Mouse (Mus musculus) monocyte, adult 2 months (primary cell): Measurements from ENCODE around the gene Tlr9.

Source experiments
- DNase-seq, 2 experiments: peaks; one replicate each; pipeline ENCODE4 v3.0.0; 2022; ENCODE audit warnings: low spot score in 2 of 2, low read depth in 1 of 2

Tlr9 gene

DNA sequence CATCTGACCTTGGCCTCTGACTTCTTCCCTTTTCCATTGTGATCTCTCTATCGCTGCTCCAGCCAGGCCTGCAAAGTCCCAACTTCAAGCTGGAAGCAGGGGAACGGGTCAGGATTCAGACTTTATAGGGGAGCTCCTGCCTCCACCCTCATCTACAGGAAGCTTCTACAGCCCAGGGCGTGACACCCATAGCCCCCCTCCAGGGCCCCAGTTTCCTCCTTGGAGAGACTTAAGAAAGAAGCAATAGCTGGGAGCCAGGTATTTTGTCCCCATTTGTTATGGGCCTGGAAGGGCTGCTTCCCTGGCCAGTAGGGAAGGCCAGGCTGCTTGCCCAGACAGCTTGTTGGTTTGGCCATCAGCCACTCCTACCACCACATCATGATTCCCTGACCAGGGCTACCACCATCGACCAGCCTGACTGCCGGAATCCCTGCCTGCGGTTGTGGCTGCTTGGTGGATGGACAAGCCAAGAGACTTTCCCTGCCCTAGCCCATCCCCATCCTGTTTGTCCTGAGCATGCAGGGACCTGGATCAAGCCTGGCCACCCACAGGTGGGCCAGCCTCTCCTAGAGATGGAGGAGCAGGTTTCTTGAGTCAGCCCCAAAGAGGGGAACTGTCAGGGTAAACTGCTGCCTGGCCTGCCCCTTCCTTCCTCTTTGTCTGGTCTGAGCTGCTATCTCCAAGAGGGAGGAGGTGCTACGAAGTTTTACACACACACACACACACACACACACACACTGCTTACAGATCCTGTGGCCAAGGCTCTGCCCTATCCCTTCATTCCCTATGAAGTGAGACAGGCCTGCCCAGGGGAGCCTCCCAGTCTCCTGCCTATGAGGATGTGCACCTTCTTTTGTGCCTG lies 18.2 kb upstream of the Tlr9 start:
- DNase-seq = no peak

DNA sequence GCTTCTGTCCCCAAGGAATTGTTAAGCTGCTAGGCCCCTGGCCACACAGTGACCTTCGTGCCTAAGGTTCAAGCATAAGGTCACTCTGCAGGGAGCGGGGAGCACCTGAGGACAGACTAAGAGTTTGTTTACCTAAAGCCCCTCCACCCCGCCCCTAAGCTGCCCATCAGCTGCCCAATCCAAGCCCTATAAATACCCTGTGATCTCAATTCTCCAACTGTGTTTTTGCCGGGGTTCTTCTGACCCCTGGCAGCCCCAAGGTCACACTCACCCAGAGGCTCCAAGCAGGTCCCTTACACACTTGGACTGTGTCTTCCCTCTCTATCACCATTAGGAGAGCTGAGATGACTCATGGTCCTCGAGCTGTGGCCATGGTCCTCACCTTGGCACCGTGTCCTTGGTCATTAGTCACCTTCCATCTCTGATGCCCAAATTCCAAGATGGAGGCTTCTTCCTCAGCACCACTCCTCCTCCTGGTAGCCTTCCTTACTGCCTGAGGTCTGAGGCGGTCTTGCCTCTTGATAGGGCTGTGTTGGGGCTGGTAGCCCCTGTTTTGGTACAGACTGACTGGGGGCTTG lies 16.6 kb upstream of the Tlr9 start:
- DNase-seq = no peak

DNA sequence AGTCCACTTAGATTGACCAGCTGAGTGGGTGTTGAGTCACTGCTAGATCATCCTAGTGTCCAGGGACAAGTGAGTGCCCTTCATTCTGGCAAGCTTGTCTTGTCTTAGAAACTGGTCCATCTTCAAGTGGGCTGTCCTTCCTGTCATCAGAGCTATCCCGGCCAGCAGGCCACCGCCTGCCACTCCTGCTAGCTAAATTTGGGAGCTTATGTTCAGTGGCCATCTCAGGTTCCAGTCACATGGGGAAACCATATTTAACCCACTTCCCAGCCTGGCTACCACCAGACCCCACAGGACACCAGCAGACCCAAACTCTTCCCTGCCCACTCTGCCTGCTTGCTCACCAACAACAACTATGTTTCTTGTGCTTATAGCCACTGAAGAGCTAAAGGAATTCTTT lies 15.9 kb upstream of the Tlr9 start:
- no peak for DNase-seq

DNA sequence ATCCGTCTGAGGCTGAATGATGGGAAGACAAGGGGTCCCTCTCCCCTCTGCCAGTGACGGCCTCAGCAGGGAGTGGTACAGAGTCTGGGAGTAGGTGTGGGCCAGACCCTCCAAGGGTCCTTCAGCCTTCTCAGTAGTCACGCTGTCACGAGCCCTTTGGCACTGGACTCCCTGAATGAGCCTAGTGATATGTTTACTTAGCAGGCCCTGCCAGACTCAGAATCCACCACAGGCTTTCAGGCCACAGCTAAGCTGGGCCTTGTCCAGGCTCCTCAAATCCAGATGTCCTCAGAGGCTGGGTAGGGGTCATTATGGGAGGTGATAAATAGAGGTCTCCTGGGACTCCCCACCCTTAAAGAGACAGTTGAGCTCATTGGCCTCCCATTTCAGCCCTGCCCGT lies 14.2 kb upstream of the Tlr9 start:
- no peak for DNase-seq

DNA sequence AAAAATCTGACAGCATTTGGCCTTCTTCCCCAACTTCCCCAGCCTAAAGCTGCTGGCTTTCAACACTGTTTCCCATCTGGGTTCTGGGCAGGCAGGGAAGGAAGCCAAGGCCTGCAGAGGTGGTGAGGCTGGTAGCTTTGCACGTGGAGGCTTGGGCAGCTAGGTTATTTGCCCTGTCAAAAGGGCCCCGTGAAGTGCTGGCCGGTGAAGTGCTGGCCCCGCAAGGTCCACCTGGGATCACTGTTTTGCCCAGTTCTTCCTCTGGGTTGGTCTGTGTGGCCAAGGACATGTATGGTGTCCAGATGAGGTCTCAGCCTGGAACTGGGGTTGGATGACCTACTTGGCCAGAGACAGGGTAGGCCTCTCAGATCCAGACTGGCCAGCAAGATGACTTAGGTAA lies 12.4 kb upstream of the Tlr9 start:
- DNase-seq = no peak

DNA sequence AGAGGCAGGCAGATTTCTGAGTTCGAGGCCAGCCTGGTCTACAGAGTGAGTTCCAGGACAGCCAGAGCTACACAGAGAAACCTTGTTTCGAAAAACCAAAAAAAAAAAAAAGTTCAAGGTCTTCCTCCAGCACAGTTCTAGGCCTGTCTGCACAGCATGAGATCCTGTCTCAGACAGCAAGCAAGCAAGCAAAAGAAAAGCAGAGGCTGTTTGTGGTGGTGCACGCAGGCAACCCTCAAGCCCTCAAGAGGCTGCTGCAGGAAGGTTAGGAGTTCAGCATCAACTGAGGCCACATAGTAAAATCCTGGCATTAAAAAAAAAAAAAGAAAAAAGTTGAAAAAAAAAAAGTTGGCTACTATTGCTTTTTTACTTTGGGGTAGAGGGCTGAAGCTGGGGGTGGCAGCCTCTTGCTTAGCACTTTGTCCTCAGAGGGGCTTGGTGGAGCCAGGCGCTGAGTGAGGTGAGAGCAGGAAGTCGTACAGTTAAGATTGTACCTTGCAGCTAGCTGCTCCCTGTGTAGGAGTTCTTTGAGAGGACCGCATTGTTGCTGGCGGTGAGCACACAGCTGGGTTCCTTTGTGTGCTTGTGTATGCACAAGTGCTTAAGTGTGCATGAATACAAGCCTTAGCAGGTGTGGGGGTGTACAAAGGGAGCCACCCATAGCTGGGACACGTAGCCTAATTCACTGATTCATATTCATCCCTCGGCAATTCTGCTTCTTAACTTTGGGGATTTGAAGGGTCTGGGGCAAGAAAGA lies 11.4 kb upstream of the Tlr9 start:
- DNase-seq = no peak

DNA sequence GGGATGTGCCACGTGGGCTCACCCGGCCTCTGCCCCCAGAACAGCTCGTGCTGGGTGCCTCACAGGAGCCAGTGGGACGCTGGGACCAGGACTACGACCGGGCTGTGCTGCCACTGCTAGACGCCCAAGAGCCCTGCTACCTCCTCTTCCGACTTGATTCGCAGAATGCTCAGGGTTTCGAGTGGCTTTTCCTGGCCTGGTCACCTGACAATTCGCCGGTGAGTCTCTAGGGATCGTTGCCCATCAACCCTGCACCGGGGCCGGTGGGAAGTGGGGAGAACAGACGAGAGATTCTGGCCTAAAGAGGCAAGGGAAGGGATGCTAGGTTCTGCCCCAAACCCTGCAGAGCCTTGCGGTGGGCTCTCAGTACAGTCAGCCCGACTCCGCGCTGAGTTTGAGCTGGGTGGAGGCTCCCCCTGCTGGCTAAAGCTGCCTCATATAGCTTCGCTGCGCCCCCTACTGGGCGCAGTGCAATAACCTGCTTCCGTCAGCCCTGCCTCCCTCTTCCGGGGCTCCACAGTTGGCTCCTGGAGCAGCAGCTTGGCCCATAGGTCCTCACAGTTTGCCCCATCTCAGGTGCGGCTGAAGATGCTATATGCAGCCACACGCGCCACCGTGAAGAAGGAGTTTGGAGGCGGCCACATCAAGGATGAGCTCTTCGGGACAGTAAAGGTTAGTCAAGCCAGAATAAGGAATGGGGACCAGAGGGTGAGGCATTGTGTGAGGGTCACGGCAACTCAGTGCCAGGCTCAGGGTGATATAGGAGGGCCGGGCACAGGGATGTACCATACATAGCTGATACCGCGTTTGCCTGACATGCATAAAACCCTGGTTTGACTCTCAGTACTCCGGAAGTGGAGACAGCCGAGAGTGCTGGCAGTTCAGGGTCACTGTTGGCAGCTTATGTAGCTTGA lies 10.5 kb upstream of the Tlr9 start:
- peak in 1 of 2 experiments; percentile 70 for DNase-seq

DNA sequence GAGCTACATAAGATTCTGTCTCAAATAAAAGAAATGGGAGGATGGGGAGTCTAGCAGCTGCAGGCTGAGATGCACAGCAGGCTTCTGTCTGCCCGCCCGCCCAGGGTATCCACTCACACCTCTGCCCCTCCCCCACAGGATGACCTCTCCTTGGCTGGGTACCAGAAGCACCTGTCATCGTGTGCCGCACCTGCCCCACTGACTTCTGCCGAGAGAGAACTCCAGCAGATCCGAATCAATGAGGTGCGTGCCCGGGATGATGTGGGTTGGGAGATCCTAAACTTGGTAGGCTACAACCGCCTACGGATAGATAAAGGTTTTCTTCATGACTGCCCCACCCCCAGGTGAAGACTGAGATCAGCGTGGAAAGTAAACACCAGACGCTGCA lies 9.8 kb upstream of the Tlr9 start:
- no peak for DNase-seq

DNA sequence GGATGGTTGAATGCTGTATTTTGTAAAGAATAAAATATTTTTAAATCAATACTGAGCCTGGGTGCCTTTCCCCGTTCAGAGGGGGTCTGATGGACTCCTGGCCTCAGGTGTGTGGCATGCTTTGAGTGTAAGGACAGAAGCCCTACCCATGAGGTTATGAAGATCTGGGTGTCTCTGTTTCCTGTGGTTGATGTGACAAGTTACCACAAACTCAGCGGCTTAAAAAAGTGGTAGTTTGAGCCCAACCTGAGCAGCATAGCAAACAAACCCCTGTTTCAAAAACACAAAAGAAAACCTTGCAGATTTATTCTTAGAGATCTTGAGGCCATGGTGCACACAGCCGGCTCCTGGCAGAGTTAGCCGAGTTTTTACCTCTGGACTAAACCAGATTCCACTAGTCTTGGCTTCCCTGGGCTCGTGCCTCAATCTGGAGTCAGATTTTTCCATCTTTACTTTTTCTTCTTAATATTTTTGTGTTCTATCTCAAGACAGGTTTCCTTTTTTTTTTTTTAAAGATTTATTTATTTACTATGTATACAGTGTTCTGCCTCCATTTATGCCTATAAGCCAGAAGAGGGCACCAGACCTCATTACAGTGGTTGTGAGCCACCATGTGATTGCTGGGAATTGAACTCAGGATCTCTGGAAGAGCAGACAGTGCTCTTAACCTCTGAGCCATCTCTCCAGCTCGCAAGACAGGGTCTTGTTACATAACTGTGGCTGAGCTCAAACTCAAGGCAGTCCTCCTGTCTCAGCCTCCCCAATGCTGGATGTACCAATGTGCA lies 6.9 kb upstream of the Tlr9 start:
- no peak for DNase-seq

DNA sequence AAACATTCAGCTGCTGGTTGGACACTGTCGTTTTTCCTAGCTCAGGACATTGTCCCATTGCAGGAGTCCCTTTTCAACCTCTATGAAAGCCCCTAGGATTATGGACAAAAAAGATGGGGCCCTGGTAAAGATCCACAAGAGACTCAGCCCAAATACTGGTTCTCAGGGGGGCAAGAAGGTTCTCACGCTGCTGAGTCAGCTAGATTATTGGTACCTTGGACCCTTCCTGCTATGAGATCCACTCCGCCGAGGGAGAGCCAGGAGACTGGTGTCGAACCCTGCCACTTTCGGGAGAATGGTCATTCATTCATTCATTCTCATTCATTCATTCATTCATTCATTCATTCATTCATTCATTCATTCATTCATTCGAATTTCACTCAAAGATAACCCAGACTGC lies 5.4 kb upstream of the Tlr9 start:
- no peak for DNase-seq

DNA sequence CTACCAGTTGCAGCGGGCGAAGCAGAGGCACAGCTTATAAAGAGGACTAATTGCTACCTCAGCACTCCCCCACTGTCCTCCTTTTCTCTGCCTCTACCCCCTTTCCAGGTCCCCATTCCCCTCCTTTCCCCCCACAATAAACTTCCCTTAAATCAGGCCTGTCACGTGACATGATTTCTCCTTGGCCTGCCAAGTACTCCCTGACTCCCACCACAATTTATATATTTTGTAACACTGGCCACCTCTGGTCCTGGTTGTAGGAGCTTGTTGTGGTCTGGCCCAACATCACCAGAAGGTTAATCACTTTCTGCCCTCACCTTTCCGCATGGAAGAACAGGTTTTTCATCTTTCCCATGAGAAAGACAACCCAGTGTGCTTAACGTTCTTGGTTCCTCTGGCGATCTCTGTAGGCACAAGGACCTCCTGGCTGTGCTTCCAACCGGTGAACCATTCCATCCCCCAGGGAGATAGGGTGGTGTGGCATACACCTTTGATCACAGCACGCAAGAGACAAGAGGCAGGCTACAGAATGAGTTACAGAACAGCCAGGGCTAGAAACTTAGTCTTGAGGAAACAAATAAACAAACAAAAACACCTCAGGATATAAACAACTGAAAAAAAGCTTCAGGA lies 1.4 kb upstream of the Tlr9 start:
- no peak for DNase-seq

DNA sequence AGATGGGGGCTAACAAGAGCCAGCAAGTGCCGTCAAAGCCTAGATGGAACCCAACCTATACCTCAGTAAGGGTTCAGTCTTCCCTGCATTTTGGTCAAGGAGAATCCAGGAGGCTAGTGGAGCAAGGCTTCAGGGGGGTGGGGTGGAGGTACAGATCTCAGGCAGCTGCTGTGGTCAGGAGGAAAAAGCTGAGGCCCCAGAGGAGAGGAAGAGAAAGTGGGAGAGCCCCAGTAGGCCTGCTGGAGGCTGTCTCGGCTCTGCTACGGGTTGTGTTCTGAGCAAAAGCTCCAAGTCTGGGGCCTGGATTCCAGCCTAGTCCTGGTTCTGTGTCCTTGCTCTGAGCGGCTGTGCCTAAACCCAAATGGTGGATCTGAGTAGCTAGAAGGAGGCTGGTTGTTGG lies 596 bp downstream of the Tlr9 start:
- peak in 1 of 2 experiments; percentile 40 for DNase-seq

DNA sequence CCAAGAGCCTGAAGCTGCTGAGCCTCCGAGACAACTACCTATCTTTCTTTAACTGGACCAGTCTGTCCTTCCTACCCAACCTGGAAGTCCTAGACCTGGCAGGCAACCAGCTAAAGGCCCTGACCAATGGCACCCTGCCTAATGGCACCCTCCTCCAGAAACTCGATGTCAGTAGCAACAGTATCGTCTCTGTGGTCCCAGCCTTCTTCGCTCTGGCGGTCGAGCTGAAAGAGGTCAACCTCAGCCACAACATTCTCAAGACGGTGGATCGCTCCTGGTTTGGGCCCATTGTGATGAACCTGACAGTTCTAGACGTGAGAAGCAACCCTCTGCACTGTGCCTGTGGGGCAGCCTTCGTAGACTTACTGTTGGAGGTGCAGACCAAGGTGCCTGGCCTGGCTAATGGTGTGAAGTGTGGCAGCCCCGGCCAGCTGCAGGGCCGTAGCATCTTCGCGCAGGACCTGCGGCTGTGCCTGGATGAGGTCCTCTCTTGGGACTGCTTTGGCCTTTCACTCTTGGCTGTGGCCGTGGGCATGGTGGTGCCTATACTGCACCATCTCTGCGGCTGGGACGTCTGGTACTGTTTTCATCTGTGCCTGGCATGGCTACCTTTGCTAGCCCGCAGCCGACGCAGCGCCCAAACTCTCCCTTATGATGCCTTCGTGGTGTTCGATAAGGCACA lies 3.2 kb downstream of the Tlr9 start:
- no peak for DNase-seq

DNA sequence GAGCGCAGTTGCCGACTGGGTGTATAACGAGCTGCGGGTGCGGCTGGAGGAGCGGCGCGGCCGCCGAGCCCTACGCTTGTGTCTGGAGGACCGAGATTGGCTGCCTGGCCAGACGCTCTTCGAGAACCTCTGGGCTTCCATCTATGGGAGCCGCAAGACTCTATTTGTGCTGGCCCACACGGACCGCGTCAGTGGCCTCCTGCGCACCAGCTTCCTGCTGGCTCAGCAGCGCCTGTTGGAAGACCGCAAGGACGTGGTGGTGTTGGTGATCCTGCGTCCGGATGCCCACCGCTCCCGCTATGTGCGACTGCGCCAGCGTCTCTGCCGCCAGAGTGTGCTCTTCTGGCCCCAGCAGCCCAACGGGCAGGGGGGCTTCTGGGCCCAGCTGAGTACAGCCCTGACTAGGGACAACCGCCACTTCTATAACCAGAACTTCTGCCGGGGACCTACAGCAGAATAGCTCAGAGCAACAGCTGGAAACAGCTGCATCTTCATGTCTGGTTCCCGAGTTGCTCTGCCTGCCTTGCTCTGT lies 3.8 kb downstream of the Tlr9 start:
- no peak for DNase-seq

DNA sequence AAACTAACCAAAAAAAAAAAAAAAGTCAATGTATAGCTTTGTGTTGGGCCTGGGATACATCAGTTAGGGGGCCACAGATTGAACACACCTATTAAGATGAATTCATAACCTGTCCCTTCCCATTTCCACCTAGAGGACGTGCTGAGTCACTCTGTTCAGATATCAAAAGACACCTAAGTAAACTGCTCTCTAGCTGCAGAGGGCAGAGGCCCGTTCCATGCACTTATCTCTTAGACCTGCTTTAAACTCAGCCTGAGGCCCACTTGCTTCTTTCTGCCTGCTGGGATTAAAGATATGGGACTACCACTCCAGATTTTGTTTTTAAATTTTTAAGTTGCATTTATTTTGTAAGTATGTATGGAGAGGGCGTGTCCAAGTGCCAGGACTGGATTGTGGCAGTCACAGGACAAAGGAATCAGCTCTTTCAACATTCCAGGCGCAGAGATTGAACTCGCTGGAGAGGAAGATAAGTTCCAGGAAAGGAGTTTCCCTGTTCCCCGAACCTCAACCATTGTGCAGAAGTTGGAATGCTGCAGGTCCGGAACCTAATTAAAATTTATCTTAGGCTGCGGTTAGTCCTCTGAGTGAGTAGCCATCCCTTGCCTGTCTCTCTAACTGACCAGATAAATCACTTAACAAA lies 5.5 kb downstream of the Tlr9 start:
- DNase-seq = no peak

DNA sequence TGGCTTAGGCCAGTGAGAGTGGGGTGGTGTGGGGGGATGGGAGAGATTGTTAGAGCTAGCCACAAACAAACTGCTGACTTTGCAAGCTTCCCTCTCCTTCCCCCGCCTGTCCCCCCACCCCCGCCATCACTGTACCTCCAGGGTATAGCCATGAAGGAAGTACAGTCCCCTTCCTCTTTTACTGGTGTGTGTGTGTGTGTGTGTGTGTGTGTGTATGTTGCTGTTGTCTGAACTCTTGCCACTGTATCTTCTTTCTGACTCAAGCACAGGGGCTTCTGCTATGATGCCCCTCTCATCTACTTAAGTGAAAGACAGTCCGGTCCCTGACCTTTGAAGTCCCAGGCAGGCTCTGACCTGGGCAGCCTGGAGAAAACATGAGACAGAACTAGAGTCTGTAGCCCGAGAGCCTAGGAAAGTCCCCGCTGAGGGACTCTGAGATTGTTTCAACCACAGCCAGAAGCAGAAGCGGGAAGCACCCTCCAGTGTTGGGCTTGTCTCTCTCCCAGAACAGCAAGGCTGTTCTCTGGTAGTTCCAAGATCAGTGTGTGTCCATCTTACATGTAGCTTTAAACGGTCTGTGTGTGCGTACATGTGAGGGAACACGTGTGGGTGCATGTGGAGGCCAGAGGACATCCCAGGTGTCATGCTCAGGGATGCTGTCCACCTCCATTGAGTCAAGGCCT lies 7.8 kb downstream of the Tlr9 start:
- peak; percentile 41 to 73 for DNase-seq

DNA sequence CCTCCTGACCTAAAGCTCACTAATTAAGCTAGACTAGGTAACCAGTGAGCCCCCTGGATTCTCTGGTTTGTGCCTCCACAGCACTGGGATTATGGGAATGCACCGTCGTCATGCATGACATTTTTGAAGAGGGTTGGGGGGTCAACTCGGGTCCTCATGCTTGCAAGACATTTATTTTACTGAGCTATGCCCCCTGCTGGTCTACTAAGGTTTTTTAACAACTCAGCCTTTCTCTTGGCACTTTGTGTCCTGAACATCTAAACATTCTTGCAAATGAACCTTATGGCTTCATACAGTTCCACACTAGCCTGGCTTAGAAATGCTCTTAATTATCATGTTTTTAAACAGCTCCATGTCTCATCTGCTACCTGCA lies 8.3 kb downstream of the Tlr9 start:
- no peak for DNase-seq

DNA sequence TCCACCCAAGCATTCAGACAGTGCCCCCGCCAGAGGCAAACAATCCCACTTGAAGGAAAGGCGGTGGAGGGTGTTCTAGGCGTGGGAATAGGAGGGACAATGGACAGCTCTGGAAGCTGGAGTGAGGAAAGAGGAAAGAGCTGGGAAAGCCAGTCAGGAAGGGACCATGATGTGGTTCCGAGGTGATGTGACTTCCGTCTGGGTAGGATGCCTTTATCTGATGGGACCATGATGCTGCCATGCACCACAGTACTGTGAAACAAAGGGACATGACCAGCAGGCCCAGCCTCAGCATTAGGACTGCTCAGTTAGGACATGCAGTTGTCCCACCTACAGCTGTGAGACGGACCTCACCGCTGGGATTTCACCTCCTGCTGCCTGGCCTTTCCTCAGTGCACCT lies 8.8 kb downstream of the Tlr9 start:
- DNase-seq = no peak
